Comparison of ENCODE assay signal across 1 mouse cellular context in the genomic region with DNA sequence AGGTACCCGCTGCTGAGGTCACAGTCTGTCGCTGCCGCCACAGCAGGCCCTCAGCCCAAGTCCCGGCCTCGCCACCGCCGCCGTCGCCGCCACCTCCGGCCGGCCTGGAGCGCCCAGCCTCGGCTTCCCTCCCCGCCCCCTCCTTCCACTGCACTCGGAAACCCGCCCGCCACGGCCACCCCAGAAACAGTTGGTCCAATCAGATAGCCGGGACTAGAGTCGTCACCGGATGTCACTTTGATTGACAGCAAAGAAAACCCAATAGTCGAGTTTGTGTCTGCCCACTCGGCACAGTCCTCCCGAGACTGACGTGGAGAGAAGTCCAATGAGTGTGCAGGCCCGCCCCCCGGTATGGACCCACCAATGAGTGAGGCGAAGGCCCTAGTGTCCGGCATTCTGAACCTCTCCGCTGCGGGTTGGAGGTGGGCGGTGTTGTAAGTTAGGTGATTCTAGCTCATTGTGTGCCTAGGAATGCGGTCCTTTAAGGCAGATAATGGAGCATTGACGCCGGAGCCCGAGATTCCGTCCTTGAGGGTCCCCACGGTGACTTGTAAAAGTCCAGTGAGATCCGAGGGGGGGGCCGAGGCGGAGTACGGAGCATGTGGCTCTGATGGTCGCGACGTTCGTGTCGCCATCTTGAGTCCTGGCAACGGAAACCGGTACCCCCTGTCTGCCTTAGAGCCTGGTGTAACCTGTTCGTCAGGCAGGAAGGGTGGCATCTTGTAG.
A peak's percentile ranks its signal among the peaks of the same experiment; 100 is the strongest.
TF ChIP-seq lines count a peak whose summit lies in the region.

A gene (minus strand): TSS at position 156 of the 726 bp plus-strand sequence.

TF ChIP-seq in CH12.LX, 34 proteins besides CTCF, POLR2A, EP300 and RAD21 (continued from another document):
- TF ChIP-seq TCF12 (IDR thresholded peaks at IDR 0.05; ENCODE audit: low read depth, low read length) (peak; percentile 61), IRF4 (IDR thresholded peaks at IDR 0.05; ENCODE audit: low read depth, low read length) (0 out of 2 replicates have a peak, but pooled peaks have one; percentile 3), MYC (IDR thresholded peaks at IDR 0.05; ENCODE audit: low read depth, low read length) (peak; percentile 98), MAZ (IDR thresholded peaks at IDR 0.05; ENCODE audit: low read depth, low read length) (peak; percentile 98), ELF1 (IDR thresholded peaks at IDR 0.05; ENCODE audit: low read depth, low read length) (peak; percentile 72), PAX5 (IDR thresholded peaks at IDR 0.05; ENCODE audit: low read length) (no peak), GABPA (IDR thresholded peaks at IDR 0.05; ENCODE audit: insufficient replicate concordance, low read depth, low read length) (no peak; the same call in 1 of the 2 replicates), UBTF (IDR thresholded peaks at IDR 0.05; ENCODE audit: low read depth, low read length) (peak; percentile 91), JUN (IDR thresholded peaks at IDR 0.05; ENCODE audit: insufficient read depth, low read depth, low read length) (no peak), CHD2 (IDR thresholded peaks at IDR 0.05; ENCODE audit: low read length) (peak; percentile 98), TBP (conservative IDR thresholded peaks at IDR 0.05; ENCODE audit: low read depth, low read length) (peak; percentile 41), RCOR1 (conservative IDR thresholded peaks at IDR 0.05; ENCODE audit: low read depth, low read length) (peak; percentile 77; the same call in 1 of the 2 replicates), NELFE (IDR thresholded peaks at IDR 0.05; ENCODE audit: low read depth, low read length) (peak; percentile 73)
